Mouse (Mus musculus) brain, embryonic 14.5 days (tissue): Measurements from ENCODE around the gene Nudt2.

ENCODE experiments used
- CTCF ChIP-seq: fragments of 200-500 bp; IDR thresholded peaks from 2 replicates; pipeline ENCODE4 v1.5.1; 2012; ENCODE audit warnings: inconsistent platforms, mild to moderate bottlenecking, moderate library complexity, borderline replicate concordance; ENCODE audit not compliant: insufficient read depth, insufficient read length; ENCODE audit errors: extremely low read depth
- POLR2A ChIP-seq: fragments of 200-500 bp; IDR thresholded peaks from 2 replicates; pipeline ENCODE4 v1.6.1; 2012; ENCODE audit warnings: mild to moderate bottlenecking, inconsistent platforms, borderline replicate concordance; ENCODE audit not compliant: poor library complexity, insufficient read depth, insufficient read length, severe bottlenecking; ENCODE audit errors: extremely low read depth

- TF ChIP-seq POLR2A (no peak), CTCF (peak; percentile 54; the same call in 1 of the 2 replicates)
Observed at GRCm38 (mm10) chr4:41497579-41497978, 32.6 kb downstream of the Nudt2 start.
